Mouse (Mus musculus) CD4-positive, CD25-positive, alpha-beta regulatory T cell, adult 9 weeks (primary cell): Measurements from ENCODE around the gene Lhx4. TPM values are rescaled to one million over a fixed set of nuclear protein-coding genes. Genes with fewer than 3 reads are reported as not detected.

Source experiments
- polyA plus RNA-seq: library from polyadenylated mRNA; unstranded; fragments of 100-300 nt; shearing (Covaris generic); gene quantifications from one replicate; pipeline ENCODE4 v1.2.1, GENCODE M21; 2017

Lhx4 gene
- not detected for polyA plus RNA-seq

DNA sequence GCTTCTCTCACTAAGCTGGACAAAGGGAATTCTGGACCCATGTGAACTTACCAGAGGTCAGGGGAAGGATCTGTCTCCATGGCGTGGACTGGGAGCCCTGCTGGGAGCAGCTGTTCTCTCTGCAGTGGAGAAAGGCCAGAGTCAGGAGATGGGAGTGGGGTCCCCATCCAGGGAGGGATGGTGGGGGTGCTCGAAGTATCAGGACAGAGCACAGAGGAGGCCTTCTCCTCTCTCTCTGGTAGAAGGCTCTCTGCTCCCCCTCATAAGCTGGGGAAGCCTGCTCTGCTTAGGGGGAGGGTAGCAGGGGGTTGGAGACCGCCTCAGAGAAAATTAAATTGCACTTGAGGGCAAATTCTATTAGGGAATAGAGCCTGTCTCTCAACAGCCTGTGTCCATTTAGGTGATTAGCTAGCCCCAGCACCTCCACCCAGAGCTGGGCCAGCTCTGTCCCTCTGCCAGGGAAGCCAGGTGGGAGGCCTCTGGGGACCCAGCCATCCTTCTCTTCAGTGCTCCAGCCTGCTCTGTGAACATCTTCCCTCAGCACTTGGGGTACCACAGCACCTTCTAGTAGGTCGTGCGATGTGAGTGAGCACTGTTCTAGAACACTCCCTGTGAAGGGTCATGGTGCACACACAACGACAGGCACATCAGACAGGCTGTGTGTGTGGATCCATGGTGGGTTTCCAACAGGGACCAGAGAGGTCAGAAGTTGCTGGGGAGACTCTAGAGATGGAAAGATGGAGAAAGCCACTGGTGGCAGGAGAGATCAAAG, at the start of gene Lhx4:
Lhx4 (minus strand) TSS at position 201 of the 772 bp plus-strand sequence.

Other genes starting within 250 kb of the Lhx4 start
- 13.2 TPM for gene Acbd6, start 193.6 kb downstream of the Lhx4 start, polyA plus RNA-seq
- gene Qsox1, start 61.2 kb upstream of the Lhx4 start, polyA plus RNA-seq = 65.0 TPM
- 13.7 TPM for gene Cep350, start 221.6 kb upstream of the Lhx4 start, polyA plus RNA-seq